Mouse (Mus musculus) stomach, embryonic 15.5 days (tissue): Measurements from ENCODE around the gene Esr1. TPM values are rescaled to one million over a fixed set of nuclear protein-coding genes. Genes with fewer than 3 reads are reported as not detected.
"Not testable (repeated sequence)": the region's sequence is repeated elsewhere in the genome, so short reads cannot be mapped to it uniquely, and the experiment has no call there.

Experiments used
- ATAC-seq: fragments of 200-750 bp; cut with Nextera tagmentation; 2 replicates; pipeline ENCODE4 v1.8.0; 2017; ENCODE audit warnings: low read depth, moderate number of reproducible peaks, moderate TSS enrichment; ENCODE audit not compliant: insufficient read depth, low FRiP score
- H3K27ac ChIP-seq: fragments of 300-500 bp; sonication (generic); 2 replicates; pipeline ENCODE4 v1.5.1; 2015; ENCODE audit warnings: mild to moderate bottlenecking, inconsistent platforms
- H3K27me3 ChIP-seq: fragments of 300-500 bp; sonication (generic); replicated peaks from 2 replicates; pipeline ENCODE4 v1.6.1; 2015; ENCODE audit warnings: inconsistent platforms
- H3K36me3 ChIP-seq: fragments of 300-500 bp; sonication (generic); 2 replicates; pipeline ENCODE4 v1.6.1; 2015; ENCODE audit warnings: inconsistent platforms
- H3K4me1 ChIP-seq: fragments of 300-500 bp; sonication (generic); 2 replicates; pipeline ENCODE4 v1.6.1; 2015; ENCODE audit warnings: inconsistent platforms
- H3K4me2 ChIP-seq: fragments of 300-500 bp; sonication (generic); 2 replicates; pipeline ENCODE4 v1.6.1; 2015; ENCODE audit warnings: mild to moderate bottlenecking, inconsistent platforms
- H3K4me3 ChIP-seq: fragments of 300-500 bp; sonication (generic); replicated peaks from 2 replicates; pipeline ENCODE4 v1.5.1; 2015; ENCODE audit warnings: inconsistent platforms
- H3K9ac ChIP-seq: fragments of 300-500 bp; sonication (generic); 2 replicates; pipeline ENCODE4 v1.6.1; 2015; ENCODE audit warnings: inconsistent platforms
- H3K9me3 ChIP-seq: fragments of 300-500 bp; sonication (generic); 2 replicates; pipeline ENCODE4 v1.6.1; 2016; ENCODE audit warnings: inconsistent platforms
- WGBS: fragments of 180-500 bp; shearing (Covaris S2); methylation state at CpG from one replicate; pipeline ENCODE4 v1.1.7; 2015; 5-methylcytosine and 5-hydroxymethylcytosine counted together
- polyA plus RNA-seq: library from polyadenylated mRNA; unstranded; fragments of >200 nt; fragmentation: Nextera tagmentation; extraction: Ambion mirVana; gene quantifications from 2 replicates; pipeline ENCODE4 v1.2.1, GENCODE M21; 2015

Esr1 gene
- polyA plus RNA-seq, 1 experiment from 2014 or later: 0.86 TPM

- H3K4me1 ChIP-seq: peaks cover 14% of the 10 kb centered on the region
- WGBS: 67% methylated on average over 10 of the region's 10 CpGs
- no peak overlapping the region for H3K9ac ChIP-seq
- H3K27me3 ChIP-seq: peaks cover 30% of the 10 kb centered on the region
- H3K27ac ChIP-seq: no peak overlapping the region
- no peaks in the 10 kb centered on the region for H3K9me3 ChIP-seq
- H3K36me3 ChIP-seq: no peaks in the 10 kb centered on the region
- ATAC-seq: no peak
- H3K4me2 ChIP-seq: no peak overlapping the region
- H3K4me3 ChIP-seq: no peak overlapping the region
These were observed 102.0 kb downstream of the Esr1 start for GRCm38 (mm10) chr10:4713398-4713797.

- no peaks in the 10 kb centered on the region for H3K27me3 ChIP-seq
- no peaks in the 10 kb centered on the region for H3K9me3 ChIP-seq
- H3K27ac ChIP-seq: no peak overlapping the region
- no peak for ATAC-seq
- H3K4me1 ChIP-seq: no peaks in the 10 kb centered on the region
- H3K36me3 ChIP-seq: no peaks in the 10 kb centered on the region
- H3K9ac ChIP-seq: no peak overlapping the region
- no peak overlapping the region for H3K4me2 ChIP-seq
- WGBS: 44% methylated on average over 3 of the region's 3 CpGs
- no peak overlapping the region for H3K4me3 ChIP-seq
These were observed 113.5 kb downstream of the Esr1 start for GRCm38 (mm10) chr10:4724851-4725250.

GRCm38 (mm10) chr10:4726141-4726540 lies 114.7 kb downstream of the Esr1 start:
- Histone ChIP-seq H3K4me3 (no peak overlapping the region), H3K27me3 (no peaks in the 10 kb centered on the region), H3K9ac (no peak overlapping the region), H3K9me3 (no peaks in the 10 kb centered on the region), H3K36me3 (no peaks in the 10 kb centered on the region), H3K27ac (no peak overlapping the region), H3K4me2 (no peak overlapping the region), H3K4me1 (no peaks in the 10 kb centered on the region)
- WGBS: 57% methylated on average over 6 of the region's 6 CpGs
- no peak for ATAC-seq

- Histone ChIP-seq H3K27me3 (no peaks in the 10 kb centered on the region), H3K4me3 (no peak overlapping the region), H3K4me1 (no peaks in the 10 kb centered on the region), H3K4me2 (no peak overlapping the region), H3K9me3 (no peaks in the 10 kb centered on the region), H3K27ac (no peak overlapping the region), H3K9ac (no peak overlapping the region), H3K36me3 (no peaks in the 10 kb centered on the region)
- WGBS: 46% methylated on average over 2 of the region's 2 CpGs
- no peak for ATAC-seq
These were observed 120.9 kb downstream of the Esr1 start for GRCm38 (mm10) chr10:4732328-4732727.

- Histone ChIP-seq H3K4me2 (no peak overlapping the region), H3K36me3 (no peaks in the 10 kb centered on the region), H3K27ac (no peak overlapping the region), H3K4me1 (no peaks in the 10 kb centered on the region), H3K27me3 (no peaks in the 10 kb centered on the region), H3K9ac (no peak overlapping the region), H3K4me3 (no peak overlapping the region), H3K9me3 (no peaks in the 10 kb centered on the region)
- no peak for ATAC-seq
- WGBS: 69% methylated on average over 6 of the region's 6 CpGs
These were observed 122.6 kb downstream of the Esr1 start for GRCm38 (mm10) chr10:4733987-4734386.

GRCm38 (mm10) chr10:4734942-4735341 lies 123.5 kb downstream of the Esr1 start:
- H3K9me3 ChIP-seq: no peaks in the 10 kb centered on the region
- H3K4me1 ChIP-seq: no peaks in the 10 kb centered on the region
- no peak overlapping the region for H3K4me2 ChIP-seq
- no peak overlapping the region for H3K4me3 ChIP-seq
- no peaks in the 10 kb centered on the region for H3K27me3 ChIP-seq
- no peak for ATAC-seq
- 79% methylated on average over 2 of the region's 2 CpGs for WGBS
- H3K27ac ChIP-seq: no peak overlapping the region
- H3K9ac ChIP-seq: no peak overlapping the region
- no peaks in the 10 kb centered on the region for H3K36me3 ChIP-seq

GRCm38 (mm10) chr10:4738311-4738710 lies 126.9 kb downstream of the Esr1 start:
- Histone ChIP-seq H3K4me2 (no peak overlapping the region), H3K9me3 (no peaks in the 10 kb centered on the region), H3K27me3 (no peaks in the 10 kb centered on the region), H3K4me1 (no peaks in the 10 kb centered on the region), H3K36me3 (no peaks in the 10 kb centered on the region), H3K4me3 (no peak overlapping the region), H3K27ac (no peak overlapping the region), H3K9ac (no peak overlapping the region)
- 75% methylated on average over 2 of the region's 2 CpGs for WGBS
- no peak for ATAC-seq

- not testable (repeated sequence) for ATAC-seq
- WGBS: 53% methylated on average over 1 of the region's 1 CpGs
These were observed 139.7 kb downstream of the Esr1 start for GRCm38 (mm10) chr10:4751091-4751490.

GRCm38 (mm10) chr10:4752977-4753376 lies 141.6 kb downstream of the Esr1 start:
- Histone ChIP-seq H3K27me3 (no peaks in the 10 kb centered on the region), H3K4me3 (no peak overlapping the region), H3K9me3 (no peaks in the 10 kb centered on the region), H3K27ac (no peak overlapping the region), H3K9ac (no peak overlapping the region), H3K4me1 (no peaks in the 10 kb centered on the region), H3K4me2 (no peak overlapping the region), H3K36me3 (no peaks in the 10 kb centered on the region)
- ATAC-seq: no peak
- 76% methylated on average over 4 of the region's 4 CpGs for WGBS

More at GRCm38 (mm10) chr10:4751091-4751490, 139.7 kb downstream of the Esr1 start:
- not testable (repeated sequence) for H3K9ac ChIP-seq, H3K4me2 ChIP-seq, H3K9me3 ChIP-seq, H3K4me1 ChIP-seq, H3K36me3 ChIP-seq, H3K27ac ChIP-seq, H3K4me3 ChIP-seq, H3K27me3 ChIP-seq

GRCm38 (mm10) chr10:4775541-4775940 lies 164.1 kb downstream of the Esr1 start:
- 84% methylated on average over 3 of the region's 3 CpGs for WGBS
- Histone ChIP-seq H3K9me3 (no peaks in the 10 kb centered on the region), H3K36me3 (no peaks in the 10 kb centered on the region), H3K27me3 (no peaks in the 10 kb centered on the region), H3K4me2 (no peak overlapping the region), H3K4me3 (no peak overlapping the region), H3K4me1 (no peaks in the 10 kb centered on the region), H3K9ac (no peak overlapping the region), H3K27ac (no peak overlapping the region)
- no peak for ATAC-seq

- no peak overlapping the region for H3K4me2 ChIP-seq
- H3K9me3 ChIP-seq: no peaks in the 10 kb centered on the region
- H3K4me1 ChIP-seq: no peaks in the 10 kb centered on the region
- no peak for ATAC-seq
- no peak overlapping the region for H3K27ac ChIP-seq
- 58% methylated on average over 6 of the region's 6 CpGs for WGBS
- H3K4me3 ChIP-seq: no peak overlapping the region
- no peaks in the 10 kb centered on the region for H3K36me3 ChIP-seq
- no peak overlapping the region for H3K9ac ChIP-seq
- H3K27me3 ChIP-seq: no peaks in the 10 kb centered on the region
These were observed 164.8 kb downstream of the Esr1 start for GRCm38 (mm10) chr10:4776007-4776713.

- H3K27ac ChIP-seq: no peak overlapping the region
- no peak for ATAC-seq
- 77% methylated on average over 4 of the region's 4 CpGs for WGBS
These were observed 165.3 kb downstream of the Esr1 start for GRCm38 (mm10) chr10:4776714-4777090.

GRCm38 (mm10) chr10:4777996-4778395 lies 166.6 kb downstream of the Esr1 start:
- no peak overlapping the region for H3K4me2 ChIP-seq
- H3K27me3 ChIP-seq: no peaks in the 10 kb centered on the region
- no peak for ATAC-seq
- no peak overlapping the region for H3K27ac ChIP-seq
- H3K9ac ChIP-seq: no peak overlapping the region
- no peaks in the 10 kb centered on the region for H3K36me3 ChIP-seq
- no peak overlapping the region for H3K4me3 ChIP-seq
- no peaks in the 10 kb centered on the region for H3K9me3 ChIP-seq
- no peaks in the 10 kb centered on the region for H3K4me1 ChIP-seq
- 33% methylated on average over 3 of the region's 3 CpGs for WGBS

More at GRCm38 (mm10) chr10:4776714-4777090, 165.3 kb downstream of the Esr1 start:
- Histone ChIP-seq H3K4me3 (no peak overlapping the region), H3K27me3 (no peaks in the 10 kb centered on the region), H3K9ac (no peak overlapping the region), H3K4me2 (no peak overlapping the region), H3K4me1 (no peaks in the 10 kb centered on the region), H3K36me3 (no peaks in the 10 kb centered on the region), H3K9me3 (no peaks in the 10 kb centered on the region)
